Mouse (Mus musculus): Measurements from ENCODE around the gene Olfr263.

DNA sequence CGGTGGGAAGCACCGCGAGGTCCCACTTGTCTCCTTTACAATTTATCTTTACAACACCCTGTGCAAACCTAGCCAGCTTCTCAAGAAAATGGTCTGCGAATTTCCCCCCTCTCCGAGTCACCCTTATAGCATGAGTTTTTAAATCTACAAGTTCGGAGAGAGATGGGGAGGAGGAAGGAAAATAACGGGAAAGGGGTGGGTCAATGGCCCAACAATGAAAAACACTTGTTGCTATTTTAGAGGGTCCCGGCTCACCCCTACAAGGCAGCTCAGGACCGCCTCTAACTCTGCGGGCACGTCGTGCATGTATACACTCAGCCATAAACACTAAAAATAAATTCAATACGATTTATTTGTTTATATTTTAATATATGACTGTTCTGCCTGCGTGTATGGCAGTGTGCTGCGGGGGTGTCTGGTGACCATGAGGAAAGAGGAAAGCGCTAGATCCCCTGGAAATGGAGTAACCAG lies 30.6 kb downstream of the Olfr263 start:
- TF ChIP-seq CTCF (conservative IDR thresholded peaks at IDR 0.05; ENCODE audit: insufficient read depth, insufficient read length, low read depth, low read length) (no peak), POLR2A (IDR thresholded peaks at IDR 0.05; ENCODE audit: low read depth, low read length) (no peak)

Measured in kidney, adult 2 months (tissue).